8 mouse cellular contexts compared by ENCODE assay signal in the genomic region with DNA sequence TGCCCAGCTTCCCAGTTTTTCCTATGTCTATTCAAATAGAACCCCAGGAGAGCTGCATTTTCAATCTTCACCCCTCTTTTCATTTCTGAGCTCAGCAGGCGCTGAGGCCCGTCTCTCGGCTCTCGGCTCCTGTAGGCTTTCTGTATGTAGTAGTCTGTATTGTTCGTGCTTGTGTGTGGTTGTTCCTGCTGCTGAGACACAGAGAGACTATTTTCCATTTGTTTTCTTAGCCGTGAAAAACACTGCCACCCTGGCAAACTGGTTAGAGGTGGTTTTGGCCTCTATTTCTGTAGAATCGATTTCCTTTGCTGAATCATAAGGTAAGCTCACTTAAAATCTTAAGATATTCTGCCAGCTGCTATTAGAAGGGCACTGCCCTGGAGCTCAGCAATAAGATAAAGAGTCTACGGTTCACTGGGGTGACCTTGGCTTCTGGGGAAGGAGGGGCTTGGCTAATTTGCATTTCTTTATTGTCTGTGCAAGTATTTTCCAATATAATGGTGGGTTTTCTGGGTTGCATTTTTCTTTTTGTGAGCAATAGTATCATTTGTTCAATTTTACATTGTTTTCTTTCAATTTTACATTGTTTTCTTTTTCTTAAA. TPM values are rescaled to one million over a fixed set of nuclear protein-coding genes. Genes with fewer than 3 reads are reported as not detected.
DNase-seq lines count a peak whose midpoint lies in the region; ATAC-seq lines count a peak whose summit lies in the region.

Gene Igsf8, plus strand, starts transcription at position 165 of the 602 bp plus-strand sequence.

- DNase-seq in embryo, embryonic 10.5 days (ENCODE audit: low spot score): peak; percentile 47
- no peak for DNase-seq in embryo, embryonic 10 days (ENCODE audit: low spot score)
- peak; percentile 37 for DNase-seq in A20 (ENCODE audit: low read depth, low spot score)
- DNase-seq in cerebellum, adult 11-12 months: no peak
- no peak for DNase-seq in spleen, postnatal 36 days (ENCODE audit: low spot score in 2 of 2)

- no peaks in the 10 kb centered on the region for H3K36me3 ChIP-seq in embryonic facial prominence, embryonic 15.5 days
- no peaks in the 10 kb centered on the region for H3K36me3 ChIP-seq in hindbrain, embryonic 16.5 days (ENCODE audit: control insufficient read depth, insufficient read depth, low read length)

- H3K4me3 ChIP-seq in embryonic facial prominence, embryonic 15.5 days (replicated peaks): no peak within 1 kb of the TSS
- no peak within 1 kb of the TSS for H3K4me3 ChIP-seq in hindbrain, embryonic 16.5 days (ENCODE audit: low read length)

- no peaks in the 10 kb centered on the region for H3K27me3 ChIP-seq in embryonic facial prominence, embryonic 15.5 days
- H3K27me3 ChIP-seq in hindbrain, embryonic 16.5 days (replicated peaks; ENCODE audit: control insufficient read depth, insufficient read depth, low read length): no peaks in the 10 kb centered on the region

- no peak within 1 kb of the TSS for H3K27ac ChIP-seq in embryonic facial prominence, embryonic 15.5 days (replicated peaks)
- peak within 1 kb of the TSS; percentile 64 for H3K27ac ChIP-seq in hindbrain, embryonic 16.5 days (ENCODE audit: low read depth, low read length)

- H3K9me3 ChIP-seq in embryonic facial prominence, embryonic 15.5 days (replicated peaks): no peaks in the 10 kb centered on the region
- no peaks in the 10 kb centered on the region for H3K9me3 ChIP-seq in hindbrain, embryonic 16.5 days (ENCODE audit: control insufficient read depth, low read length)

- no peak within 1 kb of the TSS for H3K4me2 ChIP-seq in embryonic facial prominence, embryonic 15.5 days (replicated peaks)
- H3K4me2 ChIP-seq in hindbrain, embryonic 16.5 days (ENCODE audit: low read length): no peak within 1 kb of the TSS

- no peaks in the 10 kb centered on the region for H3K4me1 ChIP-seq in embryonic facial prominence, embryonic 15.5 days
- peaks cover 4% of the 10 kb centered on the region for H3K4me1 ChIP-seq in hindbrain, embryonic 16.5 days (ENCODE audit: control insufficient read depth, insufficient read depth, low read depth, low read length)

- no peak for ATAC-seq in embryonic facial prominence, embryonic 15.5 days (ENCODE audit: insufficient number of reproducible peaks, low FRiP score, low TSS enrichment, low read depth)
- no peak for ATAC-seq in hindbrain, embryonic 16.5 days
- ATAC-seq in megakaryocyte, adult 5-6 weeks (ENCODE audit: poor library complexity, severe bottlenecking): no peak

- WGBS in embryonic facial prominence, embryonic 15.5 days: 59% methylated on average over 8 of the region's 8 CpGs
- WGBS in hindbrain, embryonic 16.5 days: 20% methylated on average over 8 of the region's 8 CpGs

- H3K9ac ChIP-seq in embryonic facial prominence, embryonic 15.5 days: no peak within 1 kb of the TSS
- peak within 1 kb of the TSS; percentile 22; the same call in 1 of the 2 replicates for H3K9ac ChIP-seq in hindbrain, embryonic 16.5 days (ENCODE audit: low read depth, low read length)

RNA-seq across cellular contexts. Expression of gene Igsf8, which starts in this region (rescaled TPM):
- polyA plus RNA-seq in embryonic facial prominence, embryonic 15.5 days (2015; fragmentation: Nextera tagmentation; extraction: Ambion mirVana): 71.9 and 73.4 TPM in 2 replicates
- 84.7 and 88.3 TPM in 2 replicates for polyA plus RNA-seq in hindbrain, embryonic 16.5 days (2015; fragmentation: Nextera tagmentation; extraction: Ambion mirVana)
- total RNA-seq in megakaryocyte, adult 5-6 weeks (2015): 29.6 and 40.0 TPM in 2 replicates
- total RNA-seq in megakaryocyte, adult 5-6 weeks (2017): 26.1 and 34.4 TPM in 2 replicates

Comparison
In these comparisons a context has a peak if more than half of its experiments do, and no peak if none do; other contexts are left out.
1. DNase-seq: peak in embryo, embryonic 10.5 days (single experiment) and A20 (single experiment); none in embryo, embryonic 10 days (single experiment), cerebellum, adult 11-12 months (single experiment) and spleen, postnatal 36 days (0 of 2).